Mouse (Mus musculus) kidney, embryonic 16.5 days (tissue): ENCODE measurements around the gene H2-Q10. TPM values are rescaled to one million over a fixed set of nuclear protein-coding genes. Genes with fewer than 3 reads are reported as not detected.
"Not testable (repeated sequence)": the region's sequence is repeated elsewhere in the genome, so short reads cannot be mapped to it uniquely, and the experiment has no call there.

Experiments used
- ATAC-seq: fragments of 200-750 bp; cut with Nextera tagmentation; 2 replicates; pipeline ENCODE4 v1.8.0; 2017; ENCODE audit warnings: moderate TSS enrichment; ENCODE audit not compliant: low FRiP score, low TSS enrichment
- H3K27ac ChIP-seq: fragments of 300-500 bp; sonication (generic); 2 replicates; pipeline ENCODE4 v1.5.1; 2014; ENCODE audit warnings: low read length
- H3K27me3 ChIP-seq: fragments of 300-500 bp; sonication (generic); 2 replicates; pipeline ENCODE4 v1.6.1; 2014; ENCODE audit warnings: low read length, control low read depth, mixed read lengths; ENCODE audit not compliant: insufficient read depth
- H3K36me3 ChIP-seq: fragments of 300-500 bp; sonication (generic); 2 replicates; pipeline ENCODE4 v1.6.1; 2014; ENCODE audit warnings: low read length, control low read depth, mixed read lengths; ENCODE audit not compliant: insufficient read depth
- H3K4me1 ChIP-seq: fragments of 300-500 bp; sonication (generic); 2 replicates; pipeline ENCODE4 v1.6.1; 2014; ENCODE audit warnings: low read length, control low read depth, mixed read lengths; ENCODE audit not compliant: insufficient read depth
- H3K4me2 ChIP-seq: fragments of 300-500 bp; sonication (generic); replicated peaks from 2 replicates; pipeline ENCODE4 v1.6.1; 2014; ENCODE audit warnings: low read depth, low read length
- H3K4me3 ChIP-seq: fragments of 300-500 bp; sonication (generic); 2 replicates; pipeline ENCODE4 v1.5.1; 2014; ENCODE audit warnings: mild to moderate bottlenecking, low read length
- H3K9ac ChIP-seq: fragments of 300-500 bp; sonication (generic); replicated peaks from 2 replicates; pipeline ENCODE4 v1.6.1; 2014; ENCODE audit warnings: low read length
- H3K9me3 ChIP-seq: fragments of 300-500 bp; sonication (generic); 2 replicates; pipeline ENCODE4 v1.6.1; 2016; ENCODE audit warnings: low read length, control low read depth
- WGBS: fragments of 180-500 bp; shearing (Covaris S2); extraction: QIAGEN DNeasy Blood & Tissue Kit; methylation state at CpG from one replicate; pipeline ENCODE4 v1.1.7; 2014; 5-methylcytosine and 5-hydroxymethylcytosine counted together
- polyA plus RNA-seq: library from polyadenylated mRNA; unstranded; fragments of >200 nt; fragmentation: Nextera tagmentation; extraction: Ambion mirVana; gene quantifications from 2 replicates; pipeline ENCODE4 v1.2.1, GENCODE M21; 2015

The H2-Q10 gene
- polyA plus RNA-seq, 1 experiment from 2014 or later = 1.6 TPM

GRCm38 (mm10) chr17:35497124-35497523 is 27.2 kb downstream of the H2-Q10 start:
- H3K27ac ChIP-seq = no peak overlapping the region
- no peak overlapping the region for H3K4me3 ChIP-seq
- H3K9ac ChIP-seq = no peak overlapping the region
- no peaks in the 10 kb centered on the region for H3K9me3 ChIP-seq
- no peak for ATAC-seq
- H3K36me3 ChIP-seq = no peaks in the 10 kb centered on the region
- H3K4me1 ChIP-seq = no peaks in the 10 kb centered on the region
- no peaks in the 10 kb centered on the region for H3K27me3 ChIP-seq
- H3K4me2 ChIP-seq = no peak overlapping the region
- 96% methylated on average over 7 of the region's 7 CpGs for WGBS

GRCm38 (mm10) chr17:35502226-35502625 is 32.3 kb downstream of the H2-Q10 start:
- Histone ChIP-seq H3K9ac (no peak overlapping the region), H3K4me3 (no peak overlapping the region), H3K27ac (no peak overlapping the region), H3K4me1 (no peaks in the 10 kb centered on the region), H3K9me3 (no peaks in the 10 kb centered on the region), H3K27me3 (peaks cover 14% of the 10 kb centered on the region), H3K4me2 (no peak overlapping the region), H3K36me3 (no peaks in the 10 kb centered on the region)
- ATAC-seq = no peak
- 9% methylated on average over 6 of the region's 6 CpGs for WGBS

- H3K4me1 ChIP-seq = no peaks in the 10 kb centered on the region
- WGBS = 66% methylated on average over 5 of the region's 5 CpGs
- H3K36me3 ChIP-seq = no peaks in the 10 kb centered on the region
- H3K4me3 ChIP-seq = no peak overlapping the region
- no peak overlapping the region for H3K9ac ChIP-seq
- H3K27me3 ChIP-seq = peaks cover 14% of the 10 kb centered on the region
- no peak overlapping the region for H3K27ac ChIP-seq
- no peak for ATAC-seq
- no peaks in the 10 kb centered on the region for H3K9me3 ChIP-seq
- no peak overlapping the region for H3K4me2 ChIP-seq
Measured at GRCm38 (mm10) chr17:35502762-35503161, 32.9 kb downstream of the H2-Q10 start.

- H3K4me2 ChIP-seq = no peak overlapping the region
- H3K4me1 ChIP-seq = no peaks in the 10 kb centered on the region
- peaks cover 14% of the 10 kb centered on the region for H3K27me3 ChIP-seq
- H3K9me3 ChIP-seq = no peaks in the 10 kb centered on the region
- WGBS = 34% methylated on average over 5 of the region's 5 CpGs
- no peak overlapping the region for H3K27ac ChIP-seq
- no peak for ATAC-seq
- no peak overlapping the region for H3K9ac ChIP-seq
- no peaks in the 10 kb centered on the region for H3K36me3 ChIP-seq
- no peak overlapping the region for H3K4me3 ChIP-seq
Measured at GRCm38 (mm10) chr17:35503849-35504248, 34.0 kb downstream of the H2-Q10 start.

GRCm38 (mm10) chr17:35504628-35505481 is 35.0 kb downstream of the H2-Q10 start:
- Histone ChIP-seq H3K4me2 (no peak overlapping the region), H3K36me3 (no peaks in the 10 kb centered on the region), H3K4me3 (no peak overlapping the region), H3K9me3 (no peaks in the 10 kb centered on the region), H3K4me1 (no peaks in the 10 kb centered on the region), H3K27me3 (peaks cover 17% of the 10 kb centered on the region), H3K27ac (no peak overlapping the region), H3K9ac (no peak overlapping the region)
- no peak for ATAC-seq
- WGBS = 27% methylated on average over 8 of the region's 8 CpGs

GRCm38 (mm10) chr17:35505776-35506175 is 35.9 kb downstream of the H2-Q10 start, which contains the start of gene Pou5f1:
Gene Pou5f1, plus strand, starts transcription at chr17:35506018.
- no peak within 1 kb of the TSS for H3K4me3 ChIP-seq

GRCm38 (mm10) chr17:35506881-35507280 is 37.0 kb downstream of the H2-Q10 start:
- H3K27ac ChIP-seq = no peak overlapping the region
- 20% methylated on average over 10 of the region's 10 CpGs for WGBS
- H3K27me3 ChIP-seq = peaks cover 17% of the 10 kb centered on the region
- no peak overlapping the region for H3K4me3 ChIP-seq
- no peak overlapping the region for H3K4me2 ChIP-seq
- no peaks in the 10 kb centered on the region for H3K4me1 ChIP-seq
- H3K9ac ChIP-seq = no peak overlapping the region
- no peak for ATAC-seq
- no peaks in the 10 kb centered on the region for H3K36me3 ChIP-seq
- no peaks in the 10 kb centered on the region for H3K9me3 ChIP-seq

More at GRCm38 (mm10) chr17:35505776-35506175, 35.9 kb downstream of the H2-Q10 start, which contains the start of gene Pou5f1:
- Histone ChIP-seq H3K4me2 (no peak within 1 kb of the TSS), H3K9ac (no peak within 1 kb of the TSS), H3K9me3 (no peaks in the 10 kb centered on the region), H3K4me1 (no peaks in the 10 kb centered on the region), H3K27me3 (peaks cover 17% of the 10 kb centered on the region), H3K27ac (no peak within 1 kb of the TSS), H3K36me3 (no peaks in the 10 kb centered on the region)
- WGBS = 46% methylated on average over 11 of the region's 13 CpGs
- no peak for ATAC-seq

GRCm38 (mm10) chr17:35507556-35508260 is 37.8 kb downstream of the H2-Q10 start:
- H3K9ac ChIP-seq = no peak overlapping the region
- H3K4me3 ChIP-seq = no peak overlapping the region
- H3K4me2 ChIP-seq = no peak overlapping the region
- WGBS = 28% methylated on average over 13 of the region's 13 CpGs
- H3K4me1 ChIP-seq = no peaks in the 10 kb centered on the region
- peaks cover 17% of the 10 kb centered on the region for H3K27me3 ChIP-seq
- no peak overlapping the region for H3K27ac ChIP-seq
- H3K9me3 ChIP-seq = no peaks in the 10 kb centered on the region
- H3K36me3 ChIP-seq = peaks cover 2% of the 10 kb centered on the region
- no peak for ATAC-seq

GRCm38 (mm10) chr17:35508279-35508678 is 38.4 kb downstream of the H2-Q10 start:
- not testable (repeated sequence) for H3K9me3 ChIP-seq, H3K36me3 ChIP-seq, H3K4me2 ChIP-seq, H3K27ac ChIP-seq, H3K9ac ChIP-seq, H3K4me1 ChIP-seq, H3K4me3 ChIP-seq, ATAC-seq
- 69% methylated on average over 5 of the region's 5 CpGs for WGBS
- H3K27me3 ChIP-seq = peaks cover 17% of the 10 kb centered on the region

GRCm38 (mm10) chr17:35509284-35509683 is 39.4 kb downstream of the H2-Q10 start:
- no peak overlapping the region for H3K27ac ChIP-seq
- no peak overlapping the region for H3K9ac ChIP-seq
- peaks cover 3% of the 10 kb centered on the region for H3K4me1 ChIP-seq
- no peak overlapping the region for H3K4me3 ChIP-seq
- no peaks in the 10 kb centered on the region for H3K9me3 ChIP-seq
- WGBS = 22% methylated on average over 8 of the region's 8 CpGs
- no peak for ATAC-seq
- peaks cover 17% of the 10 kb centered on the region for H3K27me3 ChIP-seq
- peaks cover 6% of the 10 kb centered on the region for H3K36me3 ChIP-seq
- no peak overlapping the region for H3K4me2 ChIP-seq
